Mouse (Mus musculus): ENCODE data around the gene Cfap57.

- TF ChIP-seq POLR2A (IDR thresholded peaks at IDR 0.05; ENCODE audit: insufficient read length, low read depth) (no peak), MAX (IDR thresholded peaks at IDR 0.05; ENCODE audit: low read depth) (no peak), REST (IDR thresholded peaks at IDR 0.05; ENCODE audit: insufficient read depth, insufficient read length) (no peak), TCF12 (IDR thresholded peaks at IDR 0.05; ENCODE audit: insufficient read depth, poor library complexity, severe bottlenecking) (no peak), USF1 (IDR thresholded peaks at IDR 0.05; ENCODE audit: low read depth) (no peak), POLR2AphosphoS2 (IDR thresholded peaks at IDR 0.05; ENCODE audit: insufficient read length, low read depth) (no peak), CEBPB (IDR thresholded peaks at IDR 0.05; ENCODE audit: insufficient read depth, poor library complexity, severe bottlenecking) (no peak), SRF (IDR thresholded peaks at IDR 0.05; ENCODE audit: control insufficient read depth, insufficient read length, low read depth) (no peak), E2F4 (IDR thresholded peaks at IDR 0.05; ENCODE audit: insufficient read depth) (no peak), MYOD1 (IDR thresholded peaks at IDR 0.05; ENCODE audit: control insufficient read depth in 1 of 3, insufficient read length in 2 of 3, low read depth in 2 of 3) (no peak)
These were observed 38.1 kb upstream of the Cfap57 start, which contains the start of gene Olfr62 for GRCm38 (mm10) chr4:118658652-118659051.
